Mouse (Mus musculus): ENCODE data around the gene Pde4b. TPM values are rescaled to one million over a fixed set of nuclear protein-coding genes. Genes with fewer than 3 reads are reported as not detected.

Gene Pde4b
- polyA plus RNA-seq, 1 experiment, result 2.7 TPM

GRCm38 (mm10) chr4:102582165-102582749 is 494.9 kb downstream of the Pde4b start:
- Histone ChIP-seq H3ac (ENCODE audit: control insufficient read depth, insufficient read length, low read depth) (no peak overlapping the region), H3K4me3 (ENCODE audit: insufficient read depth, poor library complexity, severe bottlenecking) (no peak overlapping the region), H3K36me3 (ENCODE audit: control insufficient read depth, insufficient read depth) (no peaks in the 10 kb centered on the region), H3K79me3 (ENCODE audit: low read depth) (no peaks in the 10 kb centered on the region), H3K79me2 (ENCODE audit: control insufficient read depth, insufficient read depth) (no peaks in the 10 kb centered on the region), H3K27me3 (ENCODE audit: control insufficient read depth, insufficient read depth, insufficient read length) (no peaks in the 10 kb centered on the region)
- TF ChIP-seq USF1 (IDR thresholded peaks at IDR 0.05; ENCODE audit: low read depth) (no peak), MYOG (IDR thresholded peaks at IDR 0.05; ENCODE audit: control insufficient read depth, extremely low read depth, insufficient read length) (no peak), MAX (IDR thresholded peaks at IDR 0.05) (no peak), CEBPB (IDR thresholded peaks at IDR 0.05; ENCODE audit: low read depth) (no peak), MYOD1 (IDR thresholded peaks at IDR 0.05; ENCODE audit: control insufficient read depth, insufficient read length, low read depth) (no peak)

- no peak overlapping the region for H3K4me3 ChIP-seq (ENCODE audit: insufficient read depth, poor library complexity, severe bottlenecking)
- no peaks in the 10 kb centered on the region for H3K79me3 ChIP-seq (ENCODE audit: low read depth)
- no peaks in the 10 kb centered on the region for H3K27me3 ChIP-seq (ENCODE audit: control insufficient read depth, insufficient read depth, insufficient read length)
- H3K36me3 ChIP-seq (ENCODE audit: control insufficient read depth, insufficient read depth), result no peaks in the 10 kb centered on the region
- H3ac ChIP-seq (ENCODE audit: control insufficient read depth, insufficient read length, low read depth), result no peak overlapping the region
- no peaks in the 10 kb centered on the region for H3K79me2 ChIP-seq (ENCODE audit: control insufficient read depth, insufficient read depth)
- TF ChIP-seq USF1 (IDR thresholded peaks at IDR 0.05; ENCODE audit: low read depth) (no peak), MYOD1 (IDR thresholded peaks at IDR 0.05; ENCODE audit: control insufficient read depth, insufficient read length, low read depth) (no peak), MYOG (IDR thresholded peaks at IDR 0.05; ENCODE audit: control insufficient read depth, extremely low read depth, insufficient read length) (no peak), CTCF (IDR thresholded peaks at IDR 0.05; ENCODE audit: control insufficient read depth, insufficient read depth, insufficient read length) (no peak), CEBPB (IDR thresholded peaks at IDR 0.05; ENCODE audit: low read depth) (no peak), FOSL1 (IDR thresholded peaks at IDR 0.05; ENCODE audit: insufficient read depth, low read length, poor library complexity, severe bottlenecking) (no peak), MAX (IDR thresholded peaks at IDR 0.05) (no peak)
These were observed 495.6 kb downstream of the Pde4b start for GRCm38 (mm10) chr4:102582963-102583362.

GRCm38 (mm10) chr4:102583469-102583868 is 496.1 kb downstream of the Pde4b start:
- Histone ChIP-seq H3K79me3 (ENCODE audit: low read depth) (no peaks in the 10 kb centered on the region), H3ac (ENCODE audit: control insufficient read depth, insufficient read length, low read depth) (no peak overlapping the region), H3K79me2 (ENCODE audit: control insufficient read depth, insufficient read depth) (no peaks in the 10 kb centered on the region), H3K4me3 (ENCODE audit: insufficient read depth, poor library complexity, severe bottlenecking) (no peak overlapping the region), H3K27me3 (ENCODE audit: control insufficient read depth, insufficient read depth, insufficient read length) (no peaks in the 10 kb centered on the region), H3K36me3 (ENCODE audit: control insufficient read depth, insufficient read depth) (no peaks in the 10 kb centered on the region)
- TF ChIP-seq FOSL1 (IDR thresholded peaks at IDR 0.05; ENCODE audit: insufficient read depth, low read length, poor library complexity, severe bottlenecking) (no peak), CEBPB (IDR thresholded peaks at IDR 0.05; ENCODE audit: low read depth) (no peak), MAX (IDR thresholded peaks at IDR 0.05) (no peak), USF1 (IDR thresholded peaks at IDR 0.05; ENCODE audit: low read depth) (no peak), MYOG (IDR thresholded peaks at IDR 0.05; ENCODE audit: control insufficient read depth, extremely low read depth, insufficient read length) (no peak), MYOD1 (IDR thresholded peaks at IDR 0.05; ENCODE audit: control insufficient read depth, insufficient read length, low read depth) (no peak), CTCF (IDR thresholded peaks at IDR 0.05; ENCODE audit: control insufficient read depth, insufficient read depth, insufficient read length) (no peak)

- Histone ChIP-seq H3K4me3 (ENCODE audit: insufficient read depth, poor library complexity, severe bottlenecking) (no peak overlapping the region), H3K27me3 (ENCODE audit: control insufficient read depth, insufficient read depth, insufficient read length) (no peaks in the 10 kb centered on the region), H3K79me3 (ENCODE audit: low read depth) (no peaks in the 10 kb centered on the region), H3ac (ENCODE audit: control insufficient read depth, insufficient read length, low read depth) (no peak overlapping the region), H3K36me3 (ENCODE audit: control insufficient read depth, insufficient read depth) (no peaks in the 10 kb centered on the region), H3K79me2 (ENCODE audit: control insufficient read depth, insufficient read depth) (no peaks in the 10 kb centered on the region)
- no peak for TF ChIP-seq FOSL1 (IDR thresholded peaks at IDR 0.05; ENCODE audit: insufficient read depth, low read length, poor library complexity, severe bottlenecking)
- TF ChIP-seq USF1 (IDR thresholded peaks at IDR 0.05; ENCODE audit: low read depth), result no peak
These were observed 497.4 kb downstream of the Pde4b start for GRCm38 (mm10) chr4:102584601-102585265.

- H3ac ChIP-seq (ENCODE audit: control insufficient read depth, insufficient read length, low read depth), result no peak overlapping the region
- H3K27me3 ChIP-seq (ENCODE audit: control insufficient read depth, insufficient read depth, insufficient read length), result no peaks in the 10 kb centered on the region
- TF ChIP-seq FOSL1 (IDR thresholded peaks at IDR 0.05; ENCODE audit: insufficient read depth, low read length, poor library complexity, severe bottlenecking) (no peak), MAX (IDR thresholded peaks at IDR 0.05) (no peak), MYOD1 (IDR thresholded peaks at IDR 0.05; ENCODE audit: control insufficient read depth, insufficient read length, low read depth) (no peak), MYOG (IDR thresholded peaks at IDR 0.05; ENCODE audit: control insufficient read depth, extremely low read depth, insufficient read length) (no peak), CEBPB (IDR thresholded peaks at IDR 0.05; ENCODE audit: low read depth) (no peak), CTCF (IDR thresholded peaks at IDR 0.05; ENCODE audit: control insufficient read depth, insufficient read depth, insufficient read length) (no peak), USF1 (IDR thresholded peaks at IDR 0.05; ENCODE audit: low read depth) (no peak)
- H3K79me2 ChIP-seq (ENCODE audit: control insufficient read depth, insufficient read depth), result no peaks in the 10 kb centered on the region
- no peak overlapping the region for H3K4me3 ChIP-seq (ENCODE audit: insufficient read depth, poor library complexity, severe bottlenecking)
- no peaks in the 10 kb centered on the region for H3K79me3 ChIP-seq (ENCODE audit: low read depth)
- H3K36me3 ChIP-seq (ENCODE audit: control insufficient read depth, insufficient read depth), result no peaks in the 10 kb centered on the region
These were observed 498.2 kb downstream of the Pde4b start for GRCm38 (mm10) chr4:102585541-102585940.

- TF ChIP-seq USF1 (IDR thresholded peaks at IDR 0.05; ENCODE audit: low read depth) (no peak), MYOD1 (IDR thresholded peaks at IDR 0.05; ENCODE audit: control insufficient read depth, insufficient read length, low read depth) (no peak), FOSL1 (IDR thresholded peaks at IDR 0.05; ENCODE audit: insufficient read depth, low read length, poor library complexity, severe bottlenecking) (no peak), MAX (IDR thresholded peaks at IDR 0.05) (no peak), CEBPB (IDR thresholded peaks at IDR 0.05; ENCODE audit: low read depth) (no peak), CTCF (IDR thresholded peaks at IDR 0.05; ENCODE audit: control insufficient read depth, insufficient read depth, insufficient read length) (no peak), MYOG (IDR thresholded peaks at IDR 0.05; ENCODE audit: control insufficient read depth, extremely low read depth, insufficient read length) (no peak)
- Histone ChIP-seq H3ac (ENCODE audit: control insufficient read depth, insufficient read length, low read depth) (no peak overlapping the region), H3K79me2 (ENCODE audit: control insufficient read depth, insufficient read depth) (no peaks in the 10 kb centered on the region), H3K79me3 (ENCODE audit: low read depth) (no peaks in the 10 kb centered on the region), H3K36me3 (ENCODE audit: control insufficient read depth, insufficient read depth) (no peaks in the 10 kb centered on the region), H3K27me3 (ENCODE audit: control insufficient read depth, insufficient read depth, insufficient read length) (no peaks in the 10 kb centered on the region), H3K4me3 (ENCODE audit: insufficient read depth, poor library complexity, severe bottlenecking) (no peak overlapping the region)
These were observed 499.4 kb downstream of the Pde4b start for GRCm38 (mm10) chr4:102586787-102587186.

All from C2C12 (cell line).